Mouse (Mus musculus) CH12.LX (cell line): Measurements from ENCODE around the gene Zbtb38. TPM values are rescaled to one million over a fixed set of nuclear protein-coding genes. Genes with fewer than 3 reads are reported as not detected.

Experiments used
- DNase-seq: peaks from one replicate; pipeline ENCODE4 v3.0.0-alpha.2; 2013; ENCODE audit errors: extremely low read depth
- H3K27ac ChIP-seq: 2 replicates; pipeline ENCODE4 v1.5.1; 2012; ENCODE audit warnings: low read depth, mild to moderate bottlenecking, control low read depth, moderate library complexity; ENCODE audit not compliant: insufficient read depth
- H3K27me3 ChIP-seq: replicated peaks from 2 replicates; pipeline ENCODE3; 2012; ENCODE audit warnings: inconsistent platforms
- H3K36me3 ChIP-seq, 2 experiments: replicated peaks in 1 of 2; 2 replicates each; pipeline versions ENCODE3 to v1.6.1; 2012; ENCODE audit warnings: inconsistent platforms in 1 of 2, low read length in 1 of 2, mild to moderate bottlenecking in 1 of 2, mixed read lengths in 1 of 2, moderate library complexity in 1 of 2; ENCODE audit not compliant: control insufficient read depth in 1 of 2, insufficient read depth in 1 of 2
- H3K4me1 ChIP-seq, 2 experiments: 2 replicates each; pipeline ENCODE4 v1.6.1; 2012; ENCODE audit warnings: inconsistent platforms in 1 of 2, moderate library complexity in 1 of 2; ENCODE audit not compliant: insufficient read depth in 2 of 2, control insufficient read depth in 1 of 2
- H3K4me2 ChIP-seq: 2 replicates; pipeline ENCODE4 v1.6.1; 2012; ENCODE audit warnings: low read depth, mild to moderate bottlenecking, control low read depth; ENCODE audit not compliant: poor library complexity, insufficient read depth, severe bottlenecking
- H3K4me3 ChIP-seq, 3 experiments: fragments of 150-350 bp in 1 of 3; sonication (generic) in 1 of 3; replicated peaks in 1 of 3; 2 replicates each; pipeline versions ENCODE3 to v1.5.1; 2011 to 2012; ENCODE audit warnings: low read depth in 2 of 3, low read length in 2 of 3, mild to moderate bottlenecking in 2 of 3, moderate library complexity in 2 of 3, control low read depth in 1 of 3, improper control_type of control experiment in 1 of 3, inconsistent platforms in 1 of 3, mixed read lengths in 1 of 3; ENCODE audit not compliant: poor library complexity in 1 of 3
- H3K79me2 ChIP-seq: replicated peaks from 2 replicates; pipeline ENCODE4 v1.6.1; 2012; ENCODE audit warnings: mild to moderate bottlenecking, moderate library complexity; ENCODE audit not compliant: control insufficient read depth, poor library complexity, insufficient read depth, severe bottlenecking; ENCODE audit errors: extremely low read depth
- H3K9ac ChIP-seq: 2 replicates; pipeline ENCODE4 v1.6.1; 2012; ENCODE audit warnings: low read depth, mild to moderate bottlenecking, control low read depth, moderate library complexity; ENCODE audit not compliant: insufficient read depth
- H3K9me3 ChIP-seq: replicated peaks from 2 replicates; pipeline ENCODE3; 2012; ENCODE audit warnings: low read length, inconsistent platforms, mixed read lengths
- BHLHE40 ChIP-seq: IDR thresholded peaks from 2 replicates; pipeline ENCODE4 v1.6.1; 2011; ENCODE audit warnings: mild to moderate bottlenecking, low read depth, low read length, improper control_type of control experiment
- CHD1 ChIP-seq: IDR thresholded peaks from 2 replicates; pipeline ENCODE4 v1.6.1; 2012; ENCODE audit warnings: low read depth, low read length, improper control_type of control experiment, inconsistent platforms
- CHD2 ChIP-seq: IDR thresholded peaks from 2 replicates; pipeline ENCODE4 v1.6.1; 2011; ENCODE audit warnings: low read length, improper control_type of control experiment
- EP300 ChIP-seq: IDR thresholded peaks from 2 replicates; pipeline ENCODE4 v1.6.1; 2011; ENCODE audit warnings: low read length, improper control_type of control experiment
- ETS1 ChIP-seq: conservative IDR thresholded peaks from 2 replicates; pipeline ENCODE4 v1.6.1; 2012; ENCODE audit warnings: low read depth, mild to moderate bottlenecking, inconsistent platforms, low read length, improper control_type of control experiment, moderate library complexity
- IRF4 ChIP-seq: IDR thresholded peaks from 2 replicates; pipeline ENCODE4 v1.6.1; 2014; ENCODE audit warnings: low read depth, mild to moderate bottlenecking, inconsistent platforms, low read length, improper control_type of control experiment
- KAT2A ChIP-seq: IDR thresholded peaks from 2 replicates; pipeline ENCODE4 v1.6.1; 2012; ENCODE audit warnings: low read length, improper control_type of control experiment, inconsistent platforms; ENCODE audit not compliant: insufficient replicate concordance
- MAX ChIP-seq: IDR thresholded peaks from 2 replicates; pipeline ENCODE4 v1.6.1; 2011; ENCODE audit warnings: low read length, improper control_type of control experiment
- MEF2A ChIP-seq: IDR thresholded peaks from 2 replicates; pipeline ENCODE4 v1.6.1; 2014; ENCODE audit warnings: low read depth, mild to moderate bottlenecking, inconsistent platforms, low read length, improper control_type of control experiment, borderline replicate concordance
- MYC ChIP-seq: IDR thresholded peaks from 2 replicates; pipeline ENCODE4 v1.6.1; 2011; ENCODE audit warnings: low read depth, mild to moderate bottlenecking, improper control_type of control experiment, low read length
- NRF1 ChIP-seq: IDR thresholded peaks from 2 replicates; pipeline ENCODE4 v1.6.1; 2014; ENCODE audit warnings: low read depth, mild to moderate bottlenecking, inconsistent platforms, low read length, improper control_type of control experiment, moderate library complexity
- POLR2A ChIP-seq: IDR thresholded peaks from 2 replicates; pipeline ENCODE4 v1.6.1; 2011; ENCODE audit warnings: low read depth, mild to moderate bottlenecking, improper control_type of control experiment, low read length
- RCOR1 ChIP-seq: conservative IDR thresholded peaks from 2 replicates; pipeline ENCODE4 v1.6.1; 2012; ENCODE audit warnings: low read depth, mild to moderate bottlenecking, inconsistent platforms, low read length, improper control_type of control experiment
- SIN3A ChIP-seq: IDR thresholded peaks from 2 replicates; pipeline ENCODE4 v1.6.1; 2012; ENCODE audit warnings: low read length, improper control_type of control experiment, inconsistent platforms
- TBP ChIP-seq: conservative IDR thresholded peaks from 2 replicates; pipeline ENCODE4 v1.6.1; 2011; ENCODE audit warnings: low read depth, low read length, improper control_type of control experiment
- TCF12 ChIP-seq: IDR thresholded peaks from 2 replicates; pipeline ENCODE4 v1.6.1; 2014; ENCODE audit warnings: low read depth, mild to moderate bottlenecking, inconsistent platforms, low read length, improper control_type of control experiment
- UBTF ChIP-seq: IDR thresholded peaks from 2 replicates; pipeline ENCODE4 v1.6.1; 2012; ENCODE audit warnings: low read depth, mild to moderate bottlenecking, inconsistent platforms, low read length, improper control_type of control experiment, moderate library complexity
- ZMIZ1 ChIP-seq: IDR thresholded peaks from 2 replicates; pipeline ENCODE4 v1.6.1; 2012; ENCODE audit warnings: low read depth, mild to moderate bottlenecking, inconsistent platforms, low read length, improper control_type of control experiment
- dilution Hi-C: fragments of 300-500 bp; cut with MboI; formaldehyde crosslinking; loops from 2 replicates; pipeline ENCODE4 v1.14.3; 2020; ENCODE audit warnings: low sequenced_read_pairs; ENCODE audit not compliant: extremely low pct_unique_long_range_greater_than_20kb, extremely low pct_ligation_motif_present
- in situ Hi-C: fragments of 300-500 bp; cut with MboI; formaldehyde crosslinking; loops from 3 replicates; pipeline ENCODE4 v1.14.3; 2019; ENCODE audit warnings: low sequenced_read_pairs, low pct_ligation_motif_present, low pct_unique_long_range_greater_than_20kb, mixed read lengths
- polyA plus RNA-seq: library from polyadenylated mRNA; unstranded; fragments of >175 nt; gene quantifications from 2 replicates; pipeline ENCODE4 v1.2.1, GENCODE M21; 2012; ENCODE audit warnings: low read depth; ENCODE audit not compliant: insufficient read length
- total RNA-seq, 2 experiments: library from RNA; depleted of rRNA; stranded (reverse); fragments of 300-350 nt in 1 of 2; fragments of >200 nt in 1 of 2; gene quantifications; 2 replicates each; pipeline ENCODE4 v1.2.3; 2012 to 2014

The Zbtb38 gene
- total and polyA plus RNA-seq, 3 experiments: 51.7 to 102 (median 68.8) TPM

- Histone ChIP-seq H3K9ac (peak overlapping the region; percentile 99), H3K9me3 (no peaks in the 10 kb centered on the region), H3K27me3 (no peaks in the 10 kb centered on the region), H3K79me2 (peaks cover 75% of the 10 kb centered on the region), H3K4me2 (peak overlapping the region; percentile 90; the same call in 1 of the 2 replicates), H3K36me3 (peaks cover 20 to 78% of the 10 kb centered on the region in 2 experiments), H3K27ac (peak overlapping the region; percentile 100), H3K4me1 (peaks cover 19 to 71% of the 10 kb centered on the region in 2 experiments), H3K4me3 (peak overlapping the region in 2 of 3 experiments; percentile 47 to 89)
- no peak for DNase-seq
- TF ChIP-seq RCOR1 (no peak), ZMIZ1 (peak; percentile 71; the same call in 1 of the 2 replicates), TBP (peak; percentile 53), SIN3A (peak; percentile 54), TCF12 (peak; percentile 36; the same call in 1 of the 2 replicates), IRF4 (peak; percentile 56; the same call in 1 of the 2 replicates), POLR2A (peak; percentile 37; the same call in 1 of the 2 replicates), KAT2A (0 out of 2 replicates have a peak, but pooled peaks have one; percentile 14), NRF1 (no peak; the same call in 1 of the 2 replicates), EP300 (no peak; the same call in 1 of the 2 replicates), CHD2 (0 out of 2 replicates have a peak, but pooled peaks have one; percentile 31), CHD1 (no peak; the same call in 1 of the 2 replicates), MEF2A (0 out of 2 replicates have a peak, but pooled peaks have one; percentile 19), BHLHE40 (peak; percentile 16; the same call in 1 of the 2 replicates), MAX (0 out of 2 replicates have a peak, but pooled peaks have one; percentile 27), ETS1 (no peak), MYC (0 out of 2 replicates have a peak, but pooled peaks have one; percentile 54), UBTF (no peak)
- dilution Hi-C loops (no loop called here), in situ Hi-C loops (no loop called here)
Observed at GRCm38 (mm10) chr9:96731961-96732511, 20.6 kb downstream of the Zbtb38 start.
